Mouse (Mus musculus): ENCODE results near the gene Gng7. TPM values are rescaled to one million over a fixed set of nuclear protein-coding genes. Genes with fewer than 3 reads are reported as not detected.

The Gng7 gene
- total and polyA plus RNA-seq, 3 experiments = 0.24 to 0.47 TPM; not detected in 1

DNA sequence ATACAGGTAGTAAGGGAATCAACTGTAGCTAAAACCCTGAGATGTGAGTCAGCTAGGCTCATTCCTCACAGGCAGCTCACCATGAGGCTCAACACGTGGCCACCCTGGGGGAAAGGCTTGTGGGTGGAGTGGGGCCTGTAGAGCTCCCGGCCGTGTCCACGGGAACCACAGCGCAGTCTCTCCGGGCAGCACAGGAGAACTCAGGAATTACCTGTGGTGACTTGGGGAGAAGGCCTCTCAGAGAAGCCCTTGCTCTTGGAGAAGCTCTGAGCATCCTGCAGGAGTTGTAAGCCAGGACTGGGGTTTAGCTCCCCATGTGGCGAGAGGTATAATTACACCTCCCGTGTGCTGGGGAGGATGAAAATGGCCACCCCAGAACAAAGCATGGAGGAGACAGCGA lies 59.2 kb downstream of the Gng7 start:
- DNase-seq (ENCODE audit: extremely low read depth) = peak; percentile 68
- TF ChIP-seq USF2 (conservative IDR thresholded peaks at IDR 0.05; ENCODE audit: low read depth, low read length) (no peak), HCFC1 (IDR thresholded peaks at IDR 0.05; ENCODE audit: low read depth, low read length) (no peak; the same call in 1 of the 2 replicates), ZNF384 (IDR thresholded peaks at IDR 0.05; ENCODE audit: low read depth, low read length) (no peak), RAD21 (IDR thresholded peaks at IDR 0.05; ENCODE audit: low read depth, low read length) (peak; percentile 67), KAT2A (IDR thresholded peaks at IDR 0.05; ENCODE audit: insufficient replicate concordance, low read length) (no peak), ETS1 (conservative IDR thresholded peaks at IDR 0.05; ENCODE audit: low read depth, low read length) (no peak), TBP (conservative IDR thresholded peaks at IDR 0.05; ENCODE audit: low read depth, low read length) (no peak), MEF2A (IDR thresholded peaks at IDR 0.05; ENCODE audit: borderline replicate concordance, low read depth, low read length) (peak; percentile 42; the same call in 1 of the 2 replicates), NRF1 (IDR thresholded peaks at IDR 0.05; ENCODE audit: low read depth, low read length) (no peak), BHLHE40 (IDR thresholded peaks at IDR 0.05; ENCODE audit: low read depth, low read length) (peak; percentile 24; the same call in 1 of the 2 replicates), JUN (IDR thresholded peaks at IDR 0.05; ENCODE audit: insufficient read depth, low read depth, low read length) (no peak), GABPA (IDR thresholded peaks at IDR 0.05; ENCODE audit: insufficient replicate concordance, low read depth, low read length) (no peak), USF1 (IDR thresholded peaks at IDR 0.05; ENCODE audit: low read depth, low read length) (no peak), E2F4 (IDR thresholded peaks at IDR 0.05; ENCODE audit: insufficient replicate concordance, low read depth, low read length) (no peak), ZC3H11A (IDR thresholded peaks at IDR 0.05; ENCODE audit: low read depth, low read length) (no peak), MAFK (IDR thresholded peaks at IDR 0.05; ENCODE audit: insufficient replicate concordance, low read length) (no peak), ZMIZ1 (IDR thresholded peaks at IDR 0.05; ENCODE audit: low read depth, low read length) (no peak), CHD1 (IDR thresholded peaks at IDR 0.05; ENCODE audit: low read depth, low read length) (no peak), NELFE (IDR thresholded peaks at IDR 0.05; ENCODE audit: low read depth, low read length) (peak; percentile 48; the same call in 1 of the 2 replicates), SIN3A (IDR thresholded peaks at IDR 0.05; ENCODE audit: low read length) (no peak), POLR2A (IDR thresholded peaks at IDR 0.05; ENCODE audit: low read depth, low read length) (no peak), CHD2 (IDR thresholded peaks at IDR 0.05; ENCODE audit: low read length) (no peak), JUND (conservative IDR thresholded peaks at IDR 0.05; ENCODE audit: low read depth, low read length) (no peak), SMC3 (IDR thresholded peaks at IDR 0.05; ENCODE audit: low read depth, low read length) (peak; percentile 58), ZKSCAN1 (IDR thresholded peaks at IDR 0.05; ENCODE audit: borderline replicate concordance, low read depth, low read length) (no peak), MXI1 (IDR thresholded peaks at IDR 0.05; ENCODE audit: low read depth, low read length) (no peak), IRF4 (IDR thresholded peaks at IDR 0.05; ENCODE audit: low read depth, low read length) (peak; percentile 49; the same call in 1 of the 2 replicates), PAX5 (IDR thresholded peaks at IDR 0.05; ENCODE audit: low read length) (no peak), RCOR1 (conservative IDR thresholded peaks at IDR 0.05; ENCODE audit: low read depth, low read length) (no peak), POLR2AphosphoS2 (IDR thresholded peaks at IDR 0.05; ENCODE audit: low read depth, low read length) (no peak), MYC (IDR thresholded peaks at IDR 0.05; ENCODE audit: low read depth, low read length) (no peak), MAZ (IDR thresholded peaks at IDR 0.05; ENCODE audit: low read depth, low read length) (no peak), CTCF (conservative IDR thresholded peaks at IDR 0.05 in 1 of 2, IDR thresholded peaks at IDR 0.05 in 1 of 2; ENCODE audit: low read depth in 2 of 2, low read length in 2 of 2) (peak; percentile 80 to 97), MAX (IDR thresholded peaks at IDR 0.05; ENCODE audit: low read length) (no peak), EP300 (IDR thresholded peaks at IDR 0.05; ENCODE audit: low read length) (no peak), UBTF (IDR thresholded peaks at IDR 0.05; ENCODE audit: low read depth, low read length) (no peak), TCF12 (IDR thresholded peaks at IDR 0.05; ENCODE audit: low read depth, low read length) (no peak), ELF1 (IDR thresholded peaks at IDR 0.05; ENCODE audit: low read depth, low read length) (no peak)
- Histone ChIP-seq H3K4me1 (ENCODE audit: control insufficient read depth in 1 of 2, insufficient read depth in 2 of 2) (peaks cover 4 to 11% of the 10 kb centered on the region in 2 experiments; a peak in 3 of 4 replicates), H3K27me3 (replicated peaks) (peaks cover 3% of the 10 kb centered on the region), H3K27ac (ENCODE audit: insufficient read depth, low read depth) (no peak overlapping the region), H3K36me3 (replicated peaks in 1 of 2; ENCODE audit: control insufficient read depth in 1 of 2, insufficient read depth in 1 of 2, low read length in 1 of 2) (no peaks in the 10 kb centered on the region), H3K9me3 (replicated peaks; ENCODE audit: low read length) (no peaks in the 10 kb centered on the region), H3K4me2 (ENCODE audit: insufficient read depth, low read depth, poor library complexity, severe bottlenecking) (no peak overlapping the region), H3K79me2 (replicated peaks; ENCODE audit: control insufficient read depth, extremely low read depth, insufficient read depth, poor library complexity, severe bottlenecking) (no peaks in the 10 kb centered on the region), H3K9ac (ENCODE audit: insufficient read depth, low read depth) (no peak overlapping the region), H3K4me3 (replicated peaks in 1 of 3; ENCODE audit: low read depth in 2 of 3, low read length in 2 of 3, poor library complexity in 1 of 3) (no peak overlapping the region)
- in situ Hi-C loops (cut with MboI; ENCODE audit: low pct_ligation_motif_present, low pct_unique_long_range_greater_than_20kb, low sequenced_read_pairs) = no loop called here
- dilution Hi-C loops (cut with MboI; ENCODE audit: extremely low pct_ligation_motif_present, extremely low pct_unique_long_range_greater_than_20kb, low sequenced_read_pairs) = no loop called here

Data from CH12.LX (cell line).